Mouse (Mus musculus) brain, embryonic 18.5 days (tissue): ENCODE data around the gene Cd40.

Source experiments
- DNase-seq: peaks from one replicate; pipeline ENCODE4 v3.0.0-alpha.2; 2012; ENCODE audit warnings: low read depth, low spot score

The Cd40 gene

GRCm38 (mm10) chr2:165100749-165101148 lies 45.3 kb downstream of the Cd40 start:
- no peak for DNase-seq

GRCm38 (mm10) chr2:165102920-165103319 lies 47.5 kb downstream of the Cd40 start:
- no peak for DNase-seq

GRCm38 (mm10) chr2:165105513-165106079 lies 50.2 kb downstream of the Cd40 start:
- DNase-seq: no peak

- DNase-seq: no peak
Measured at GRCm38 (mm10) chr2:165106585-165106984, 51.2 kb downstream of the Cd40 start.

- no peak for DNase-seq
Measured at GRCm38 (mm10) chr2:165112149-165112548, 56.7 kb downstream of the Cd40 start.

- DNase-seq: no peak
Measured at GRCm38 (mm10) chr2:165113733-165114132, 58.3 kb downstream of the Cd40 start.

- no peak for DNase-seq
Measured at GRCm38 (mm10) chr2:165120765-165121164, 65.3 kb downstream of the Cd40 start.

- DNase-seq: no peak
Measured at GRCm38 (mm10) chr2:165121206-165121840, 65.9 kb downstream of the Cd40 start.
